Mouse (Mus musculus) limb, embryonic 15.5 days (tissue): ENCODE measurements around the gene 4933405L10Rik. TPM values are rescaled to one million over a fixed set of nuclear protein-coding genes. Genes with fewer than 3 reads are reported as not detected.

Experiments
- ATAC-seq: fragments of 200-750 bp; cut with Nextera tagmentation; 2 replicates; pipeline ENCODE4 v1.8.0; 2017; ENCODE audit warnings: low read depth, moderate TSS enrichment; ENCODE audit not compliant: insufficient number of reproducible peaks, low FRiP score, low TSS enrichment
- H3K27ac ChIP-seq: fragments of 300-500 bp; sonication (generic); 2 replicates; pipeline ENCODE4 v1.5.1; 2015; ENCODE audit warnings: moderate library complexity, mild to moderate bottlenecking, inconsistent platforms
- H3K27me3 ChIP-seq: fragments of 300-500 bp; sonication (generic); 2 replicates; pipeline ENCODE4 v1.6.1; 2015; ENCODE audit warnings: inconsistent platforms
- H3K36me3 ChIP-seq: fragments of 300-500 bp; sonication (generic); 2 replicates; pipeline ENCODE4 v1.6.1; 2015; ENCODE audit warnings: inconsistent platforms
- H3K4me1 ChIP-seq: fragments of 300-500 bp; sonication (generic); 2 replicates; pipeline ENCODE4 v1.6.1; 2015; ENCODE audit warnings: inconsistent platforms
- H3K4me2 ChIP-seq: fragments of 300-500 bp; sonication (generic); 2 replicates; pipeline ENCODE4 v1.6.1; 2015; ENCODE audit warnings: mild to moderate bottlenecking, inconsistent platforms
- H3K4me3 ChIP-seq: fragments of 300-500 bp; sonication (generic); 2 replicates; pipeline ENCODE4 v1.5.1; 2015; ENCODE audit warnings: mild to moderate bottlenecking, inconsistent platforms
- H3K9ac ChIP-seq: fragments of 300-500 bp; sonication (generic); 2 replicates; pipeline ENCODE4 v1.6.1; 2015; ENCODE audit warnings: inconsistent platforms
- H3K9me3 ChIP-seq: fragments of 300-500 bp; sonication (generic); 2 replicates; pipeline ENCODE4 v1.6.1; 2016; ENCODE audit warnings: inconsistent platforms
- WGBS: fragments of 180-500 bp; shearing (Covaris S2); methylation state at CpG from one replicate; pipeline ENCODE4 v1.1.7; 2015; 5-methylcytosine and 5-hydroxymethylcytosine counted together
- polyA plus RNA-seq: library from polyadenylated mRNA; unstranded; fragments of >200 nt; fragmentation: Nextera tagmentation; extraction: Ambion mirVana; gene quantifications from 2 replicates; pipeline ENCODE4 v1.2.1, GENCODE M21; 2015

Gene 4933405L10Rik
- polyA plus RNA-seq, 1 experiment from 2014 or later = 0.12 TPM

- Histone ChIP-seq H3K9ac (no peak overlapping the region), H3K27me3 (no peaks in the 10 kb centered on the region), H3K36me3 (peaks cover 33% of the 10 kb centered on the region), H3K4me3 (no peak overlapping the region), H3K4me1 (no peaks in the 10 kb centered on the region), H3K27ac (no peak overlapping the region), H3K9me3 (no peaks in the 10 kb centered on the region), H3K4me2 (no peak overlapping the region)
- ATAC-seq = no peak
- 75% methylated on average over 5 of the region's 5 CpGs for WGBS
Observed at GRCm38 (mm10) chr8:105725726-105726125, 18.3 kb downstream of the 4933405L10Rik start.

GRCm38 (mm10) chr8:105727397-105728124 is 20.1 kb downstream of the 4933405L10Rik start:
- WGBS = 83% methylated on average over 18 of the region's 18 CpGs
- ATAC-seq = no peak

GRCm38 (mm10) chr8:105732186-105732585 is 24.7 kb downstream of the 4933405L10Rik start:
- H3K27ac ChIP-seq = no peak overlapping the region
- H3K27me3 ChIP-seq = no peaks in the 10 kb centered on the region
- WGBS = 91% methylated on average over 5 of the region's 5 CpGs
- no peaks in the 10 kb centered on the region for H3K4me1 ChIP-seq
- H3K36me3 ChIP-seq = peaks cover 9% of the 10 kb centered on the region
- no peak overlapping the region for H3K4me3 ChIP-seq
- H3K9me3 ChIP-seq = no peaks in the 10 kb centered on the region
- no peak for ATAC-seq
- H3K9ac ChIP-seq = no peak overlapping the region
- H3K4me2 ChIP-seq = no peak overlapping the region

More at GRCm38 (mm10) chr8:105727397-105728124, 20.1 kb downstream of the 4933405L10Rik start:
- Histone ChIP-seq H3K4me3 (no peak overlapping the region), H3K9me3 (no peaks in the 10 kb centered on the region), H3K4me1 (no peaks in the 10 kb centered on the region), H3K36me3 (peaks cover 30% of the 10 kb centered on the region), H3K9ac (no peak overlapping the region), H3K27ac (peak overlapping the region; percentile 2; the same call in 1 of the 2 replicates), H3K27me3 (no peaks in the 10 kb centered on the region), H3K4me2 (no peak overlapping the region)

- 79% methylated on average over 5 of the region's 5 CpGs for WGBS
Observed at GRCm38 (mm10) chr8:105739216-105739615, 31.8 kb downstream of the 4933405L10Rik start.

GRCm38 (mm10) chr8:105743301-105743700 is 35.8 kb downstream of the 4933405L10Rik start:
- Histone ChIP-seq H3K4me2 (no peak overlapping the region), H3K4me3 (no peak overlapping the region), H3K9ac (no peak overlapping the region), H3K9me3 (no peaks in the 10 kb centered on the region), H3K4me1 (no peaks in the 10 kb centered on the region), H3K27ac (no peak overlapping the region), H3K27me3 (no peaks in the 10 kb centered on the region), H3K36me3 (no peaks in the 10 kb centered on the region)
- ATAC-seq = no peak
- WGBS = 81% methylated on average over 4 of the region's 4 CpGs

More at GRCm38 (mm10) chr8:105739216-105739615, 31.8 kb downstream of the 4933405L10Rik start:
- no peaks in the 10 kb centered on the region for H3K36me3 ChIP-seq
- ATAC-seq = no peak
- no peaks in the 10 kb centered on the region for H3K9me3 ChIP-seq
- no peak overlapping the region for H3K9ac ChIP-seq
- no peak overlapping the region for H3K27ac ChIP-seq
- no peaks in the 10 kb centered on the region for H3K4me1 ChIP-seq
- H3K27me3 ChIP-seq = no peaks in the 10 kb centered on the region
- H3K4me3 ChIP-seq = no peak overlapping the region
- no peak overlapping the region for H3K4me2 ChIP-seq

GRCm38 (mm10) chr8:105750606-105751005 is 43.2 kb downstream of the 4933405L10Rik start:
- Histone ChIP-seq H3K4me2 (peak overlapping the region; percentile 29), H3K9ac (no peak overlapping the region), H3K9me3 (no peaks in the 10 kb centered on the region), H3K4me1 (peaks cover 14% of the 10 kb centered on the region), H3K27ac (peak overlapping the region; percentile 40; the same call in 1 of the 2 replicates), H3K36me3 (no peaks in the 10 kb centered on the region), H3K27me3 (no peaks in the 10 kb centered on the region), H3K4me3 (no peak overlapping the region)
- 11% methylated on average over 11 of the region's 11 CpGs for WGBS
- ATAC-seq = no peak

- 55% methylated on average over 2 of the region's 2 CpGs for WGBS
- H3K27me3 ChIP-seq = no peaks in the 10 kb centered on the region
- no peak overlapping the region for H3K4me2 ChIP-seq
- H3K9me3 ChIP-seq = no peaks in the 10 kb centered on the region
- no peaks in the 10 kb centered on the region for H3K36me3 ChIP-seq
- ATAC-seq = no peak
- H3K4me1 ChIP-seq = peaks cover 24% of the 10 kb centered on the region
- H3K4me3 ChIP-seq = no peak overlapping the region
- H3K9ac ChIP-seq = no peak overlapping the region
- no peak overlapping the region for H3K27ac ChIP-seq
Observed at GRCm38 (mm10) chr8:105753916-105754315, 46.5 kb downstream of the 4933405L10Rik start.

GRCm38 (mm10) chr8:105754688-105755087 is 47.2 kb downstream of the 4933405L10Rik start:
- Histone ChIP-seq H3K9ac (no peak overlapping the region), H3K36me3 (no peaks in the 10 kb centered on the region), H3K4me1 (peaks cover 25% of the 10 kb centered on the region), H3K9me3 (no peaks in the 10 kb centered on the region), H3K27ac (no peak overlapping the region), H3K4me3 (no peak overlapping the region), H3K27me3 (no peaks in the 10 kb centered on the region), H3K4me2 (no peak overlapping the region)
- 68% methylated on average over 2 of the region's 2 CpGs for WGBS
- ATAC-seq = no peak

- 2% methylated on average over 12 of the region's 12 CpGs for WGBS
- H3K27ac ChIP-seq = peak overlapping the region; percentile 73
- peaks cover 16% of the 10 kb centered on the region for H3K4me1 ChIP-seq
- H3K9me3 ChIP-seq = no peaks in the 10 kb centered on the region
- ATAC-seq = no peak
- H3K4me3 ChIP-seq = peak overlapping the region; percentile 72
- H3K27me3 ChIP-seq = no peaks in the 10 kb centered on the region
- peak overlapping the region; percentile 59 for H3K9ac ChIP-seq
- peak overlapping the region; percentile 57 for H3K4me2 ChIP-seq
- no peaks in the 10 kb centered on the region for H3K36me3 ChIP-seq
Observed at GRCm38 (mm10) chr8:105757796-105758276, 50.4 kb downstream of the 4933405L10Rik start.

GRCm38 (mm10) chr8:105758277-105759108 is 51.0 kb downstream of the 4933405L10Rik start, which contains the start of gene Gfod2:
Gene Gfod2, minus strand, starts transcription at chr8:105758664.
- Histone ChIP-seq H3K9ac (peak within 1 kb of the TSS; percentile 59), H3K36me3 (no peaks in the 10 kb centered on the region), H3K4me2 (peak within 1 kb of the TSS; percentile 57), H3K27ac (peak within 1 kb of the TSS; percentile 73), H3K9me3 (no peaks in the 10 kb centered on the region), H3K27me3 (no peaks in the 10 kb centered on the region), H3K4me3 (peak within 1 kb of the TSS; percentile 72), H3K4me1 (peaks cover 16% of the 10 kb centered on the region)
- ATAC-seq = peak; percentile 97
- WGBS = 3% methylated on average over 56 of the region's 57 CpGs
